Mouse (Mus musculus) spleen, adult 18-20 months (tissue): ENCODE results near the gene Plxdc2.

Source experiments
- DNase-seq, 2 experiments: peaks; one replicate each; pipeline ENCODE4 v3.0.0; 2022; ENCODE audit warnings: mixed read lengths in 2 of 2

The Plxdc2 gene

DNA sequence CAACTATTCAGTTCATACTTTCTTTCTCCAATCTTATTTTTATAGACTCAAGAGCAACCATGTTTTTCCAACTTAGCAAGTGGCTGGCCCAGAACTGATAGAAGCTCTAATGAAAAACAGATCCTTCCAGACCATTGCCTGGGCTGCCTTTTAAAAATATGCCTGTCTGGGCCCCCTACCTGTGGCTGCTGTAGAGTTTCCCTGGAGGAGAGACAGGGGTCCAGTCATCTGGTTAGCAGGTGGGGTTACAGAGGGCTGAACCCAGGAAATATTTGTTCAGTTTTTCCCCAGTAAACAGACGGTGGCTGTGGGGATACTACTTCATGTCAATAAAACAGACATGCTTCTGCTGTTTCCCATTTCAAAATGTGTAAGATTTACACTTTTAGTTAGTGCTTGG is 222.0 kb downstream of the Plxdc2 start:
- DNase-seq = no peak

DNA sequence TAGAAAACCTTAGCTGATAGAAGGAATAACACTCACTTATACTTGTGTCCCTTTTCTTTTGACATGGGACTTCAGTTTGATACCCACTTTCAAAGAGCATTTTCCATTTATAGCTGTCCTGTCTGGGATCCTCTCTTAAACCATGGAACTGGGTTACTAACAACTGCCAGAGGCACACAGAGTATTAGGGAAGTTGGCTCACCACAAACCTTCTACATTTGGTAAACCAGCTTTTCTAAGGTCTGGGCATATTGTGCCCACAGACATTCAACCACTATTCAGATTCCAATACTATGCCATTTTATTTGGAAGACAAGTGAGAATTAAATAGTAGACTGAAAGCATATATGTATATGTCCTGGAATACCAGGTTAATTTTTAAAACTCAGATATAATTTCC is 232.4 kb downstream of the Plxdc2 start:
- DNase-seq = no peak

GRCm38 (mm10) chr2:16595451-16595850 is 239.3 kb downstream of the Plxdc2 start:
- DNase-seq = no peak

- no peak for DNase-seq
These were observed 242.1 kb downstream of the Plxdc2 start for GRCm38 (mm10) chr2:16598231-16598630.

GRCm38 (mm10) chr2:16604291-16604690 is 248.2 kb downstream of the Plxdc2 start:
- DNase-seq = no peak

DNA sequence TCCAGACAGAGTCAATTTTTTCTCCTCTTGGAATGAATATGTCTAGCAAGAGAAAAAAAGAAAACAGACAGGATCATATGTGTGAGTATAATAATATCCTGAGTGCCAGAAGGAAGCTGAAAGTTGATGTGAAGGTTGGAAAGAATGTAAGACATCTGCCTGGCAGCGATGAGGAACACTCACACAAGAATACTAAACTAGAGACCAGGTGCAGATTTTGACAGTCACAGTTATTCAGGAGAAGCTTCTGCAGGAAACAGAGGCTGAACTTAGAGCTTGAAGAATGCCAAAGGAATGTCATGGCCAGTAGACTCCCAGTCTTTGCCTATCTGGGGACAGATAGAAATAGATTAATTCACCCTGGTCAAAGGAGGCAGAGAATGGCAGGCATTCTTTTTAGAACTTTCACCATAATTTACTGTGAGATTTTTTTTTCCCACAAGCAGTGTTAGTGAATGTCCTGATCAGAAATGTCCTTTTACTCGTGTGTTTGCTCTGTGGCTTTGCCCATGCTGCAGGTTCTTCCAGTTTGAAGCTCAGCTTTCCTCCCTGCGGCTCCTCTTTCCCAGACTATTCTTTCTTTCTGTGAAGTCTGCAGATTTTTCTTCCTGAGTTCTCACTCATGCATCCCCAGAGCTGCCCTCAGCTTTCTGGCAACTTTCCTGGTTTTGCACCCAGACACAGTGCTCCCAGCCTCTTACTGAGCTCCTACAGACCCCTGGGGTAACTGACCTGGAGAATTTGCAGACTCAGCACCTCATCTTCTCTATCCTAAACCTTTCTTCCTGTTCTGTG is 251.9 kb downstream of the Plxdc2 start:
- DNase-seq = no peak

GRCm38 (mm10) chr2:16642061-16642460 is 286.0 kb downstream of the Plxdc2 start:
- DNase-seq = no peak

GRCm38 (mm10) chr2:16651713-16652112 is 295.6 kb downstream of the Plxdc2 start:
- DNase-seq = no peak

GRCm38 (mm10) chr2:16664516-16664915 is 308.4 kb downstream of the Plxdc2 start:
- DNase-seq = no peak

DNA sequence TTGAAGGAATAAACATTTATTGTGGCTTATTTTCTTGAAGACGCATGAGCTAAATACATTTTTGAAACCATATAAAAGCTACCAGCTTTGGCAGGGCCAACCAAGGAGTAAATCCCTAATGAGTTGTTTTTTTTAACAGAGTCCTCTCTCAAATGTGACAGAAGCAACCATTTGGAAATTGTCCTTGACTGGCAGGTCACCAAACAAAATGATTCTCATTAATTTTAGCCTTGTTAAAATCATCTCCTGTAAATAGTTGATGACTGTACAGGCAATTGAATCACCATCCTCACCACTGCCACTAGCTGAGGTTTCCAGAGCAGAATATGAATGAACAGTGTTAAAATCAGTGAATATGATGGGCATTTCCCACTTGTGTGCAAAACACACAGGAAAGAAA is 312.3 kb downstream of the Plxdc2 start:
- DNase-seq = no peak

- DNase-seq = no peak
These were observed 326.8 kb downstream of the Plxdc2 start for GRCm38 (mm10) chr2:16682905-16683304.

DNA sequence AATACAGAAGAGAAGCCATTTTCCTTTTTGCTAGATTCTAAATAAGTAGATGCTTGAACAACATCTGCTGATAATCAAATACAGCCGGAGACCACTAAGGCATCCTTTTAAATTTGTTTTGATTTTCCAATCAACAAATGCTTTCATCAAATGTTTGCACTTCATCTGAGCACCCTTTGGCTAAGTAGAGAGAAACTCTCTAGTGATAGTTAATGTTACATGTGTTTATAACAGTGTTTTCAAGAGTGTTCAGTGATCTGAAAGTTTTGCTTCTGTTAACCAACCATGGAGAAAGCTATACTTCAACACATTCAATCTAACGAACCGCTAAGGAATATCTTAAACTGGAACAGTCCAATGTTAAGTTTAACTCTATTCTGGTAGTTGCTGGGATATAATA is 327.6 kb downstream of the Plxdc2 start:
- no peak for DNase-seq

DNA sequence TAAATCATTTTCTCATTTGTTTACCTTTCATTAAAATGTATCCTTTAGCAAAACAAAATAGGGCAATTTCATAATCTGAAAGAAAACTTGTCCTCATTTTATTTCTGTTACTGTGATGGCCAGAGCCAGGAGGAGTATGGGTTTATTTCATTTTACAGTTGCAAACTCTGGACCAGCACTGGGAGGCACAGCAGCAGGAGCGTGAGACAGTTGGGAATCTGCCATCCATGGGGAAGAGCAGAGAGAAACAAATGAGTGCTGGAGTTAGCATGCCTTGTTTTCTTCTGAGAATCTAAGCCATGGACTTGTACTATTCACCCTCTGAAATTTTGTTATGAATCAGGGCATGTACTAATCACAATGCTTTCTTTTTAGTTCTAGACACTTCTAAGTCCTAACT is 328.4 kb downstream of the Plxdc2 start:
- no peak for DNase-seq

DNA sequence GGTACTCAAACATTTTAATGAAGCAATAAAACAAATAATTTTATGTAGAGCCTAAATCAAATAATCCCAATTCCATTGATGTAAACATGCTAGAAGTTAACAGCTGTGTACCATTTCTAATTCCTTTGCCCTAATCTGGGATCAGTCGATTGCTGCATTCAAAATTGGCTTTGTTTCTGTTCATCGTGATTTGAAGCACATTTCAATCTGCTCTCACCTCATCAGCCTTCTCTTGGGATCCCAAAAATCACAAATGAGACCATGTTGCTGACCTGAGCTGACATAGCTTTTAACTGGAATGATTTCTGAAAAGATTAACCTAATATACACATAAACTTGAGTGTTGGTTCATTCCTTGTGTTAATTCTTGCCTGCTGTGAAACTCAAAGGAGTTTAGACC is 340.3 kb downstream of the Plxdc2 start:
- DNase-seq = no peak

DNA sequence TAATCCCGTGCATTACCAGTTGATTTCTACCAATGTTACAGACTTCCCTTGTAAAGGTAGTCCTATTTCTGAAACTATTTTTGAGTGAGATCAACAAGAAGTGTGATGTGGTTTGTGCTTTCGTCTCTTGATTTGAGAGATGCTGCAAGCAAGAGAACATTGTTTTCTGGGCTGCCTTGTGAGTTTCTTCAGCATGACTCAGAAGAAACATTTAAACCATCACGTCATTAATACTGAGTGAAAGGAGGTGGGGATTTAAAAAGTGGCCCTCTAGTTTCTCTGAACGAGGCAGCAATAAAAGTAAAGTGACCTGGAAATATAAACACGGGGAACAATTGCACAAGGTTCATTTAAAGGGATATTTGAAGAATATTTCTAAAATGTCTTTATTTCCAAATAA is 341.1 kb downstream of the Plxdc2 start:
- no peak for DNase-seq

- DNase-seq = peak in 1 of 2 experiments; percentile 15
These were observed 350.1 kb downstream of the Plxdc2 start for GRCm38 (mm10) chr2:16706227-16706626.

DNA sequence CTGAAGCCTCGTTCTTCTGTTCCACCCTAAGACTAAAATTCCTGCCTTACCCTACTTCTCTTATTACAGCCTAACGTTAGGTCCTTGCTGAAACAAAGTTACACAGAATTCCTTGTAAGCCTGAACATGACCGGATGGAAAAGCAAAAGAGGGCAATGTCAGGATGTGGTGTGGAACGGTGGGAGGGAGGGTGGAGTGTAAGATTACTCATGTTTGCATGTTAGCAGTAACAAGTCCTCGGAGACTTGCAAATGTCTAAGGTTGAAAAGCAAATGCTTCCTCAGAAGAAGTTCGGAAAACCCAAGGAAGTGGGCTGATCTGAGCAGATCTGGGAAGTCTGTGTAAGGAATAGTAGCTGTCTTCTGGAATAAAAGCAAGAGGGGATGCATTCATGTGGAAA is 353.8 kb downstream of the Plxdc2 start:
- DNase-seq = no peak

GRCm38 (mm10) chr2:16731033-16731432 is 374.9 kb downstream of the Plxdc2 start:
- no peak for DNase-seq

GRCm38 (mm10) chr2:16734381-16734780 is 378.3 kb downstream of the Plxdc2 start:
- DNase-seq = no peak

DNA sequence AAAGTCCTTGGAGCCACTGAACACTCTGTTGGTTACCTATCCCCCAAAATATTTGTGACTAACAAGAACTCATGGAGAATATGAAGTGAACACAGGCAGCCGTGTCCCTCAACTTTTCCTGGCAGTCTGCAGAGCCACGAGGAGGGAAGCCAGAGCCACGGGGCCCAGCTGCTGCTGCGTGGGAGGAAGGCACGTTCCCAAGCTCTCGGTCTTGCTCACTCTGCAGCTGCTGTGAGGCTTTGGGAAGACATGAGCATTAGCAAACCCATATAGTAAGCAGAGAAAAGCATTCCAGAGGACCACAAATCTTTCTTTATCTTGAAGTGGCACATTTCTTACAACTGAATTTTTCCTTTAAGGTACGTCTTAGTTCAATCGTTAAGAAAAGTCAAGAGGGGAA is 382.1 kb downstream of the Plxdc2 start:
- DNase-seq = peak; percentile 5 to 10

- DNase-seq = no peak
These were observed 385.7 kb downstream of the Plxdc2 start for GRCm38 (mm10) chr2:16741813-16742212.

- DNase-seq = no peak
These were observed 387.5 kb downstream of the Plxdc2 start for GRCm38 (mm10) chr2:16743568-16743967.

DNA sequence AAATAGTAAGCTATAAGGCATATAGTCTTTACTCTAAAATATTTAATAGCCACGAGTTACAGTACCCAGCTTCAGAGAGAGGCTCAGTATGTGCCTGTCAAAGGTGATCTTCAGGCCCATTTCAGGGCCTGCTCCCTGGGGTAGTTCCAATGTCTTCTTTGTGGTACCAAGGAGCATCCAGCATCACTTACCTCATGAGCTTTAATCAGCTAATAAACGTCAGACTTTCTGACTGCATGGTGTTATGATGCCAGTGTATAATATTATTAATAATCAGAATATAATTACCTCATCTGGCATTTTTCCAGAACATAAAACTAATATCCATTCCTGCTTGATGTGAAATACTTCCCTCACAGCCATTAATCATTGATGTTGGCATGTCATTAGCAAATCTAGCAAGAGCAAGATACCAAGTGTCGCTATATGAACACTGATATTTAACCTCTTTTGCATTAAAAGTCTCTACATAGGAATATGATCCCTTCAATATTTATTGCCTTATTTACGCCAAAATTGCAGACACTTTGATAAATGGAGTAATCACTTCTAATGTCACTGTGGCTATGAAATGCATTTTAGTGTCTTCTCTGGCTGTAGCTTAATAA is 393.3 kb downstream of the Plxdc2 start:
- no peak for DNase-seq

DNA sequence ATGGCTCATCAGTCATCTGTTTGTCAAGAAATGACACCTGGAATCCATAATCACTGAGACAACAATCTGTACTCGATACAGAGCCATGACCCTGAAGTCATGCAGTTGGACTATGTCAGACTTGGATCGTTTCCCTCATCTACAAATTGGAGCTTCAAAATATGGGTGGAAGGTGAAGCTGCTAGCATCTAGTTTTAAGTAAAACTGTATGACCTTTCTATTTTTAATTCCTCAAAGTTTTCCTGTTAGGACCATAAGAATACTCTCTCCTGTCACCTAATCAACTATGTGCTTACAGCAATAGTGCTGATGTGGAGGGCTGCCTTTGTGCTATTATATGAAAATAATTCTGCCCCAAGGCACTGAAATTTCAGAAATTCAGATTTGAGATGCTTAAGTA is 401.1 kb downstream of the Plxdc2 start:
- DNase-seq = no peak

DNA sequence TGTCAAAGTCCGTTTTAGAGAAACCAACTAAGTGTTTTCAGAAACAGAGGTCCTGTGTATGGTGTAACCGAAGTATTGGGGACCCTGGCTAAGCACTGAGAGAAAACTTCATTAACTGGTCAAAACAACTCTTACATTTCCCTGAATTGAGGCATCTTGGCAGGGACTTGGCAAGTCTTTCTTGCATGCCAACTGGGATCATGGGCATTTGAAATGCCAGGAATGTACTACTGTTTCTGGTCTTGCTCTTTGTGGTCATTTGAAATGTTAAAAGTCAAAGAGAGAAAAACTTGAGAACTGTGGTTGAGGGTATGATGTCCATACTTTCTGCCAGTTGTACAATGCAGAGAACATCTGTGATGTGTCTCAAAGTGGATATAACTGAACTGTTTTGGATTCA is 403.7 kb downstream of the Plxdc2 start:
- DNase-seq = no peak
